In the genomic region with DNA sequence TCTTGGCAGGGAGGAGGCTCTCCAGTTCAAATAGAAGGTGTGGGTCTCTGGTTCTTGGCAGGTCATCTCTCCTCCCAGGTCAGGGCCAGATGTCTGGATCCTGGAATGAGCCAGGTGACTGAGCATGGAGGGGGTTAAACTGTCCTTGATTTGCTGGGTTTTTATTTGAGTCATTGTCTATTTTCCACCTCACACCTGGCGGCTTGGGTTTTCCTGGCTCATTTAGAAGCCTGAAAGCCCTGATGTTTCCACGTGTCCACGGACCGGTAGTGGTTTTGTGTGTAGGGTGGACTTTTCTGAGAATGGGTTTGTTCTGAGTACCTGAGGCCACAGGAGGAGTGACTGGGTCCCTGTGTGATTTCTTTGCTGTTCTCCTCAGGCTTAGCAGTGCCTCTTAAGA, we compare ENCODE assay signal across 17 mouse cellular contexts. TPM values are rescaled to one million over a fixed set of nuclear protein-coding genes. Genes with fewer than 3 reads are reported as not detected.
A peak's percentile ranks its signal among the peaks of the same experiment; 100 is the strongest.
DNase-seq lines count a peak whose midpoint lies in the region; ATAC-seq and TF ChIP-seq lines count a peak whose summit lies in the region.
"Had no signal": no experiment of that assay in that cellular context is flagged by ENCODE, and none has a peak within 500 bp of the region (broad histone marks: within the 10 kb centered on the region; RNA-seq: fewer than 3 reads in every experiment).

No protein-coding gene starts in this region.

- H3K9me3 ChIP-seq in liver, embryonic 12.5 days (replicated peaks): no peaks in the 10 kb centered on the region
- no peaks in the 10 kb centered on the region for H3K9me3 ChIP-seq in liver, postnatal 0 days (ENCODE audit: low read length)
- no peaks in the 10 kb centered on the region for H3K9me3 ChIP-seq in lung, postnatal 0 days (ENCODE audit: low read length)
- H3K9me3 ChIP-seq: embryonic facial prominence, embryonic 12.5 days; forebrain, embryonic 12.5 days; hindbrain, embryonic 12.5 days had no signal

- DNase-seq in gastrocnemius, adult 2 months: no peak
- DNase-seq in gastrocnemius, postnatal 4 days (ENCODE audit: low spot score in 2 of 2): no peak
- no peak for DNase-seq in liver, postnatal 0 days
- peak; percentile 48 for DNase-seq in induced T-regulatory cell, adult 2 months (ENCODE audit: low read depth)
- DNase-seq in lung, postnatal 0 days (ENCODE audit: low spot score): no peak
- DNase-seq: adrenal gland, adult 2 months; adrenal gland, postnatal 25 days; cerebellum, postnatal 10 days; embryo, embryonic 11 days; gastrocnemius, postnatal 14 days; heart, postnatal 10 days; heart, postnatal 4 days had no signal

- no peak for TF ChIP-seq EP300 in liver, postnatal 0 days (IDR thresholded peaks at IDR 0.05; ENCODE audit: low read depth)
- no peak for TF ChIP-seq EP300 in lung, postnatal 0 days (IDR thresholded peaks at IDR 0.05)

- H3K36me3 ChIP-seq in liver, embryonic 12.5 days: peaks cover 100% of the 10 kb centered on the region
- H3K36me3 ChIP-seq in liver, postnatal 0 days (replicated peaks; ENCODE audit: insufficient read depth, low read length): peaks cover 67% of the 10 kb centered on the region
- peaks cover 32% of the 10 kb centered on the region for H3K36me3 ChIP-seq in lung, postnatal 0 days (ENCODE audit: insufficient read depth, low read length)

- H3K27ac ChIP-seq in gastrocnemius, adult 2 months: peak overlapping the region; percentile 89; the same call in 1 of the 2 replicates
- H3K27ac ChIP-seq in liver, embryonic 12.5 days: peak overlapping the region; percentile 85
- H3K27ac ChIP-seq in liver, postnatal 0 days (ENCODE audit: low read depth): no peak overlapping the region
- no peak overlapping the region for H3K27ac ChIP-seq in lung, postnatal 0 days (ENCODE audit: low read length)
- H3K27ac ChIP-seq: embryonic facial prominence, embryonic 12.5 days; forebrain, embryonic 12.5 days; hindbrain, embryonic 12.5 days had no signal

- intact Hi-C loops in gastrocnemius, adult 2 months (cut with DNase I): loop anchor here (5.0 kb wide), 1 partner anchor 37 kb away; no protein-coding TSS in a partner anchor

- H3K4me3 ChIP-seq in gastrocnemius, adult 2 months: no peak overlapping the region
- H3K4me3 ChIP-seq in liver, embryonic 12.5 days: no peak overlapping the region
- H3K4me3 ChIP-seq in liver, postnatal 0 days (ENCODE audit: low read depth, low read length): no peak overlapping the region
- H3K4me3 ChIP-seq in lung, postnatal 0 days (ENCODE audit: low read depth, low read length): no peak overlapping the region
- H3K4me3 ChIP-seq: embryonic facial prominence, embryonic 12.5 days; forebrain, embryonic 12.5 days; hindbrain, embryonic 12.5 days had no signal

- ATAC-seq in liver, embryonic 12.5 days: no peak
- ATAC-seq in liver, postnatal 0 days: no peak
- ATAC-seq in lung, postnatal 0 days: no peak
- ATAC-seq: forebrain, embryonic 16.5 days had no signal

- 89% methylated on average over 4 of the region's 4 CpGs for WGBS in liver, embryonic 12.5 days (ENCODE audit: insufficient replicate concordance)
- WGBS in liver, postnatal 0 days (ENCODE audit: insufficient replicate concordance): 89% methylated on average over 4 of the region's 4 CpGs
- WGBS in lung, postnatal 0 days: 96% methylated on average over 4 of the region's 4 CpGs

- no peaks in the 10 kb centered on the region for H3K27me3 ChIP-seq in liver, embryonic 12.5 days (replicated peaks)
- H3K27me3 ChIP-seq in liver, postnatal 0 days (ENCODE audit: insufficient read depth, low read length): no peaks in the 10 kb centered on the region
- H3K27me3 ChIP-seq in lung, postnatal 0 days (replicated peaks; ENCODE audit: insufficient read depth, low read length): no peaks in the 10 kb centered on the region
- H3K27me3 ChIP-seq: embryonic facial prominence, embryonic 12.5 days; forebrain, embryonic 12.5 days; hindbrain, embryonic 12.5 days had no signal

- TF ChIP-seq CTCF in gastrocnemius, adult 2 months (IDR thresholded peaks at IDR 0.05): no peak
- no peak for TF ChIP-seq CTCF in liver, postnatal 0 days (IDR thresholded peaks at IDR 0.05; ENCODE audit: low read depth)
- no peak for TF ChIP-seq CTCF in lung, postnatal 0 days (IDR thresholded peaks at IDR 0.05)

- 0 out of 2 replicates have a peak overlapping the region, but pooled peaks have one; percentile 66 for H3K4me2 ChIP-seq in liver, embryonic 12.5 days
- no peak overlapping the region for H3K4me2 ChIP-seq in liver, postnatal 0 days (ENCODE audit: low read depth, low read length)
- H3K4me2 ChIP-seq in lung, postnatal 0 days (replicated peaks; ENCODE audit: low read depth, low read length): no peak overlapping the region
- H3K4me2 ChIP-seq: embryonic facial prominence, embryonic 12.5 days; forebrain, embryonic 12.5 days; hindbrain, embryonic 12.5 days had no signal

- peaks cover 78% of the 10 kb centered on the region for H3K4me1 ChIP-seq in liver, embryonic 12.5 days
- peaks cover 28% of the 10 kb centered on the region for H3K4me1 ChIP-seq in liver, postnatal 0 days (ENCODE audit: insufficient read depth)
- H3K4me1 ChIP-seq in lung, postnatal 0 days (ENCODE audit: insufficient read depth, low read depth, low read length): peaks cover 4% of the 10 kb centered on the region; the same call in 1 of the 2 replicates

- H3K9ac ChIP-seq in liver, embryonic 12.5 days: peak overlapping the region; percentile 60
- no peak overlapping the region for H3K9ac ChIP-seq in liver, postnatal 0 days (replicated peaks)
- H3K9ac ChIP-seq in lung, postnatal 0 days (replicated peaks; ENCODE audit: low read depth): no peak overlapping the region
- H3K9ac ChIP-seq: embryonic facial prominence, embryonic 12.5 days; forebrain, embryonic 12.5 days; hindbrain, embryonic 12.5 days had no signal

RNA-seq across cellular contexts. Expression of a gene that starts 9.6 kb away (rescaled TPM):
- 10 to 100 TPM; 23.7 to 30.0 TPM for total RNA-seq in gastrocnemius, adult 2 months (2021)
- 10 to 100 TPM; 65.7 to 73.4 TPM for total RNA-seq in gastrocnemius, postnatal 4 days (2021)
- polyA plus RNA-seq in liver, embryonic 12.5 days (2016; fragmentation: Nextera tagmentation; extraction: Ambion mirVana): 98.6 and 118 TPM in 2 replicates
- polyA plus RNA-seq in liver, postnatal 0 days (2015; fragmentation: Nextera tagmentation; extraction: Ambion mirVana): 22.8 and 26.8 TPM in 2 replicates
- 40.2 and 49.8 TPM in 2 replicates for polyA plus RNA-seq in lung, postnatal 0 days (2015; fragmentation: Nextera tagmentation; extraction: Ambion mirVana)

Comparison
In these comparisons a context has a peak if more than half of its experiments do, and no peak if none do; other contexts are left out.
1. H3K27ac ChIP-seq: peak in gastrocnemius, adult 2 months (single experiment) and liver, embryonic 12.5 days (single experiment); none in liver, postnatal 0 days (single experiment) and lung, postnatal 0 days (single experiment).